Mouse (Mus musculus): ENCODE measurements around the gene Olfr837.
"Not testable (repeated sequence)": the region's sequence is repeated elsewhere in the genome, so short reads cannot be mapped to it uniquely, and the experiment has no call there.

Olfr837 gene

GRCm38 (mm10) chr9:19136017-19136416 is at the start of gene Olfr837:
TSS of gene Olfr837 (plus strand) at chr9:19136317.
- no peak for DNase-seq

GRCm38 (mm10) chr9:19092889-19093753 is 43.0 kb upstream of the Olfr837 start:
- not testable (repeated sequence) for DNase-seq

- no peak for DNase-seq
Measured at GRCm38 (mm10) chr9:19097286-19097685, 38.8 kb upstream of the Olfr837 start.

GRCm38 (mm10) chr9:19120082-19120481 is 16.0 kb upstream of the Olfr837 start, which contains the start of gene Olfr836:
TSS of gene Olfr836 (plus strand) at chr9:19120382.
- no peak for DNase-seq

- no peak for DNase-seq
Measured at GRCm38 (mm10) chr9:19177212-19177611, 41.1 kb downstream of the Olfr837 start, which contains the start of gene Olfr839-ps1. TSS of gene Olfr839-ps1 (minus strand) at chr9:19177312.

Measured in embryo, embryonic 11 days (tissue).